Mouse (Mus musculus) erythroblast, embryonic 14.5 days (primary cell): ENCODE data around the gene Prkce.

Source experiments
- GATA1 ChIP-seq: IDR thresholded peaks from 2 replicates; pipeline ENCODE4 v1.6.1; 2012; ENCODE audit warnings: low read length, inconsistent platforms, mixed read lengths
- TAL1 ChIP-seq: IDR thresholded peaks from 3 replicates; pipeline ENCODE4 v1.6.1; 2012; ENCODE audit warnings: low read length, inconsistent platforms, mixed read lengths

GRCm38 (mm10) chr17:86433117-86433516 is 265.5 kb downstream of the Prkce start:
- TF ChIP-seq GATA1 = no peak
- TF ChIP-seq TAL1 = no peak
